Mouse (Mus musculus) liver, postnatal 0 days (tissue): ENCODE data around the gene Dnajb3.

Experiments used
- CTCF ChIP-seq: sonication (generic); IDR thresholded peaks from 2 replicates; pipeline ENCODE4 v1.5.1; 2016; ENCODE audit warnings: antibody characterized with exemption, low read depth
- EP300 ChIP-seq: IDR thresholded peaks from 2 replicates; pipeline ENCODE4 v1.6.1; 2016; ENCODE audit warnings: antibody characterized with exemption, low read depth, mild to moderate bottlenecking

GRCm38 (mm10) chr1:88230421-88230820 is 24.8 kb upstream of the Dnajb3 start:
- TF ChIP-seq CTCF (no peak), EP300 (no peak)
